Mouse (Mus musculus) erythroblast, embryonic 14.5 days (primary cell): ENCODE results near the gene Il31ra.

ENCODE experiments used
- GATA1 ChIP-seq: IDR thresholded peaks from 2 replicates; pipeline ENCODE4 v1.6.1; 2012; ENCODE audit warnings: low read length, inconsistent platforms, mixed read lengths
- TAL1 ChIP-seq: IDR thresholded peaks from 3 replicates; pipeline ENCODE4 v1.6.1; 2012; ENCODE audit warnings: low read length, inconsistent platforms, mixed read lengths

DNA sequence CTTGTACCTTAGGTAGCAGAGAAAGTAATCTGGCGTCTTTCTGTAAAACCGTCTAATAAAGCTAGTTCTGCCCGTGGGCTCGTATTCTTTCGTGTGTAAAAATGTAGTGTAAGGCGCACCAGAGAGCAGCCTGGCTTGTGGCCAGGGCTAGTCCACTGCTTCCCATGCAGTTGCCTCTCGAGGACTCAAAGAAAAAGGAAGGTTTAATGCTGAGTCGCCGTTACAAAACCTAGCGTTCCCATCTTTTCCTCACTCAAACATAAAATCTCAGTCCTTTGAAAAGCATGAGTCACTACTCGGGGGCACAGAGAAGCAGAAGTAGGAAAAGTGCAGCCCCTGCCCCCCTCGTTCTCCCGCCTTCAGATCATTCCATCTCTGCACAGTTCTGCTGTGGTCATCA, 87.4 kb downstream of the Il31ra start:
- TF ChIP-seq TAL1 (no peak), GATA1 (no peak)
